Mouse (Mus musculus) limb, embryonic 15.5 days (tissue): ENCODE measurements around the gene Gm10135. TPM values are rescaled to one million over a fixed set of nuclear protein-coding genes. Genes with fewer than 3 reads are reported as not detected.

Source experiments
- ATAC-seq: fragments of 200-750 bp; cut with Nextera tagmentation; 2 replicates; pipeline ENCODE4 v1.8.0; 2017; ENCODE audit warnings: low read depth, moderate TSS enrichment; ENCODE audit not compliant: insufficient number of reproducible peaks, low FRiP score, low TSS enrichment
- H3K27ac ChIP-seq: fragments of 300-500 bp; sonication (generic); 2 replicates; pipeline ENCODE4 v1.5.1; 2015; ENCODE audit warnings: moderate library complexity, mild to moderate bottlenecking, inconsistent platforms
- H3K27me3 ChIP-seq: fragments of 300-500 bp; sonication (generic); 2 replicates; pipeline ENCODE4 v1.6.1; 2015; ENCODE audit warnings: inconsistent platforms
- H3K36me3 ChIP-seq: fragments of 300-500 bp; sonication (generic); 2 replicates; pipeline ENCODE4 v1.6.1; 2015; ENCODE audit warnings: inconsistent platforms
- H3K4me1 ChIP-seq: fragments of 300-500 bp; sonication (generic); 2 replicates; pipeline ENCODE4 v1.6.1; 2015; ENCODE audit warnings: inconsistent platforms
- H3K4me2 ChIP-seq: fragments of 300-500 bp; sonication (generic); 2 replicates; pipeline ENCODE4 v1.6.1; 2015; ENCODE audit warnings: mild to moderate bottlenecking, inconsistent platforms
- H3K4me3 ChIP-seq: fragments of 300-500 bp; sonication (generic); 2 replicates; pipeline ENCODE4 v1.5.1; 2015; ENCODE audit warnings: mild to moderate bottlenecking, inconsistent platforms
- H3K9ac ChIP-seq: fragments of 300-500 bp; sonication (generic); 2 replicates; pipeline ENCODE4 v1.6.1; 2015; ENCODE audit warnings: inconsistent platforms
- H3K9me3 ChIP-seq: fragments of 300-500 bp; sonication (generic); 2 replicates; pipeline ENCODE4 v1.6.1; 2016; ENCODE audit warnings: inconsistent platforms
- WGBS: fragments of 180-500 bp; shearing (Covaris S2); methylation state at CpG from one replicate; pipeline ENCODE4 v1.1.7; 2015; 5-methylcytosine and 5-hydroxymethylcytosine counted together
- polyA plus RNA-seq: library from polyadenylated mRNA; unstranded; fragments of >200 nt; fragmentation: Nextera tagmentation; extraction: Ambion mirVana; gene quantifications from 2 replicates; pipeline ENCODE4 v1.2.1, GENCODE M21; 2015

The Gm10135 gene
- polyA plus RNA-seq, 1 experiment from 2014 or later = not detected

GRCm38 (mm10) chr5:72916048-72916447, 58.5 kb downstream of the Gm10135 start:
- no peak for ATAC-seq
- H3K4me1 ChIP-seq = peaks cover 25% of the 10 kb centered on the region
- H3K4me2 ChIP-seq = peak overlapping the region; percentile 66
- H3K4me3 ChIP-seq = peak overlapping the region; percentile 68
- peak overlapping the region; percentile 40 for H3K27ac ChIP-seq
- H3K36me3 ChIP-seq = no peaks in the 10 kb centered on the region
- WGBS = 34% methylated on average over 4 of the region's 4 CpGs
- no peaks in the 10 kb centered on the region for H3K27me3 ChIP-seq
- 0 out of 2 replicates have a peak overlapping the region, but pooled peaks have one; percentile 10 for H3K9ac ChIP-seq
- no peaks in the 10 kb centered on the region for H3K9me3 ChIP-seq

Other genes starting within 250 kb of the Gm10135 start
- gene Txk, start 221.9 kb downstream of the Gm10135 start, polyA plus RNA-seq = 0.20 and 0.30 TPM in 2 replicates
- gene Tec, start 106.2 kb downstream of the Gm10135 start, polyA plus RNA-seq = 12.9 and 13.2 TPM in 2 replicates
- 14.0 and 16.4 TPM in 2 replicates for gene Slain2, start 60.4 kb downstream of the Gm10135 start, polyA plus RNA-seq
- 0.31 and 0.33 TPM in 2 replicates for gene Slc10a4, start 32.2 kb upstream of the Gm10135 start, polyA plus RNA-seq